Mouse (Mus musculus) forelimb bud, embryonic 11.5 days (tissue): ENCODE data around the gene Kcnmb2.

ENCODE experiments used
- DNase-seq: peaks from one replicate; pipeline ENCODE4 v3.0.0-alpha.2; 2012; ENCODE audit warnings: low read depth, low spot score

Kcnmb2 gene

DNA sequence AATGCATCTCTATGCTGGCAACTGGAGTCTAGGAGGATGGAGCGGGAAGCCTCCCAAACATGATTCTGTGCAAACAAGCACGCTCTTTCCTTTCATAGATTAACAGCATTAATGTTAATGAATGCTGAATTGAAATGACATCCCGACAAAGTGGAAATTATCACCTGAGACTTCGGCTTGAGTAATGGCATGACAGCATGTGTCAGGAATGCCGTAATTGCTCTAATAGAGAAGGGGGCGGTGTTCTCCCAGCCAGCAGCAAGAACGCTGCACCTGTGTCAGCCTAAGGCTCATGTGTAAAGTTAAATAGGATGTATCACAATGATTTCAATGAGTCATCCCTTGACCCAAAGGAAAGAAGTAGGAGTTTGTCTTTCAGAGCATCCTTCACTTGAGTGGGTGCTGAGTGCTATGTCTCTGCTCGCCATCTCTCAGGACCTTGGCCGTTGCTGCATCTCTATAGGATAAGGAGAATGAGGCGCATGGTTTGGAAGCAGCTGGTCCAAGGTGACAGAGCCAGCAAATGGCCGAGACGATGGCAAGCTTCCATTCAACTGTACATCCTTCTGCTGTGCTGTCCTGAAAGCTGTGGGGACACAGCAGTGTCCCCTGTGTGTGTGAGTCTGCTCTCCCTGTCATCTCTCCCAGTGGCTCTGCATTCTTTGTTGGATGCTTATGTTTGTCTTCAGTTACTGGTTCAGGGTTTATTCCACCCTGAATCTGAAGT, 110.1 kb downstream of the Kcnmb2 start:
- no peak for DNase-seq

DNA sequence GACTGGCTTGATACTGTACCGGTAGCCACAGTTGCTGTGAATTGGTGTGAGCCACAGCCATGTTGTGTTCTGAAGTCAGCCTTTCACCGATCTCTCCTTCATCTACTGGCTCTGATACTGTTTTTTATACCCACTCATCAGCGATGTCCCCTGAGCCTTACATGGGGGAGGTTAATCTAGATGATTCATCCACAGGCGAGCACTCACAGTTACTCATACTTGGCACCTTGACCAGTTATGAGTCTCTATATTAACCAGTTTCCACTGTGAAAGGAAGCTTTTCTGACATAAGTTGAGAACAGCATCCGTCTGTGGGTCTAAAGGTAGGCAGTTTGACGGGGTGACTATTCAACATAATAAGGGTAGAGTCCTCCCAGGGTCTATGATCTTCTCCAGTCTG, 118.7 kb downstream of the Kcnmb2 start:
- DNase-seq, result no peak

DNA sequence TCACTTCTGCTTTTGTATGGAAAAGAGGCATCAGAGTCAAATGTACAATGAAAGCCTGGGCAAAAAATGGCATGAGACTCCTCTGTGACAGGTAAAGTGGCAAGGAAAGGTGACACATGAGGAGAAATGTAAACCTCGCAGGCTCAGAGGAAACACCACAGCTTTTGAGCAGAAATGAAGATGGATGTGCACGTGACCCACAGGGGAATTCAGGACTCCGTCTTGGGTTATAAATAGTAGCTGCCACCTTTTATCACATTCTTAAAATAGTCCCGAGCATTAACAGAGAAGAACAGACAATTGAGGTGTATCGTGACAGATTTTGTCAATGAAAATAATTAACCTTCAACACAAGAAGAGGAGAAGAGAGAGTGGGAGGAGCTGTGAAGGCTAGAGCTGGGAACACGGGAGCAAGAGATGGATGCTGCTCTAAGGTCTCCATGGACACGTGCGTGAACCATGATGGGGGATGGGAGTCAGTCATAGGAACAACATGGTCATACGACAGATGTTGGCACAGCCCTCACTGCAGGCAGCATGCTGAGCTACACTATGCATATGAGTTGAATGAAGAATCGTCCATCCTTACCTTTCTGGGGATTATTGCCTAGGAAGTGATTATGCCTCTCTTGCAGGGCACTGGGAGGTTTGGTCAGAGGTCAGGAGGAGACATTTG, 127.2 kb downstream of the Kcnmb2 start:
- DNase-seq, result no peak

GRCm38 (mm10) chr3:32032381-32032780, 130.1 kb downstream of the Kcnmb2 start:
- no peak for DNase-seq

GRCm38 (mm10) chr3:32043814-32044213, 141.5 kb downstream of the Kcnmb2 start:
- no peak for DNase-seq

DNA sequence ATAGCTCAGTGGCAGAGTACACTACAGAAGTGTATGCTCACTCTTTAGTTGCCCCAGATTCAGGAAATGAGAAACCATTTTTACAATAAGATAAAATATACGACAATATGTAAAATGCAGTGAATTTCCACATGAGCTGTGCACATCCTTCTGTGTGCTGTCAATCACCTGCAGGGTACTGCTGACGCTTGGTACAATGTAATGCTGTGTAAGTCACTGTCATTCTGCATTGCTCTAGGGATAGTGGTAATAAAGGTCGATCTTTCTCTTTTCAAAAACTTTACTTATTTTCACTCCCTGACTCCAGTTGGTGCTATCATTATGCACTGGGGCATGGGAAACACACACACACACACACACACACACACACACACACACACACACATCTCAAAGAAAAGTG, 146.5 kb downstream of the Kcnmb2 start:
- DNase-seq, result no peak

DNA sequence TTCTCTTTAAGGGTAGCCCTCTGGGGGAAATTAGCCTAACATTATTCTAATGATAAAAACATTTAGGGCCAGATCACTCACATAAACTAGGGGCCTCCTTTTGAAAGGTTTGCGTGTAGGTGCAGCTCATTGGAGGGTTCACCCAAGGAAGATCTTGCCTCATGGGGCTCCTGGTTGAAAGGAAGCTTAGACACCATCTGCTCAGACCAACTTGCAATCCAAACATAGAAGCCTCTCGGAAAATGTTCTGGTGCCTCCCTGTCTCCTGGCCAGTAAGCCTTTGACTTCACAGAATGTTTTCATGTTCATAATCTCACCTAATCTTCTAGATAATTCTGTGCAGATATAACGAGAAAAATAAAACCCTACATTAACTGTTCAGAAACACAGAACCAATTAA, 150.3 kb downstream of the Kcnmb2 start:
- DNase-seq, result no peak

DNA sequence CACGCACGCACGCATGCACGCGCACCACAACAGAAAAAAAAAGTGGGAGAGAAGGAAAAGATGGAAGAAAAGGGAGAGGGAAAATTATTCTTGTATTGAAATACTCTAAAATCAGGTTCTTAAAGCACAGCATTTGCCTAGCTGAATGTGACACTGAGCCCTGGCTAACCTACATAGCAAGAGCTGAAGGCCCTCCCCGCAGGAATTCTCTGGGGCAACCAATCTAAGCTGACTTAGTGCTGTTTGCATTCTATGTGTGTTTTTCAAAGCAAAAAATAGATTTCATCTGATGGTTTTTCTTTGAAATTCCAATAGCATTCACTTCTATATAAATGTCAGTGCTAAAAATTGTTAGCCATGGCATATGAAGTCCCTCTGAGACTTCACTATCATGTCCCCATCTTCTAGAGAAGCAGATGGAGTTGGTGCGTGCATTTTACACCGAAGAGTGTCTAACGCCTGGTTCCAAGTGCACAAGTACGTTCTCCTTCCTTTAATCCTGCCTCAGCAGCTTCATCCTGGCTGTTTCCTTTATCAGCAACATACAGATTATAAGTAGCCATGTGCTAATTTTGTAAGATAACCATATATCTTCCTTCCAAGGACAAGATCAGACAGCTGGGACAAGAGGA, 151.4 kb downstream of the Kcnmb2 start:
- DNase-seq, result no peak

- DNase-seq, result peak; percentile 80
Measured at GRCm38 (mm10) chr3:32059888-32060656, 157.8 kb downstream of the Kcnmb2 start.

DNA sequence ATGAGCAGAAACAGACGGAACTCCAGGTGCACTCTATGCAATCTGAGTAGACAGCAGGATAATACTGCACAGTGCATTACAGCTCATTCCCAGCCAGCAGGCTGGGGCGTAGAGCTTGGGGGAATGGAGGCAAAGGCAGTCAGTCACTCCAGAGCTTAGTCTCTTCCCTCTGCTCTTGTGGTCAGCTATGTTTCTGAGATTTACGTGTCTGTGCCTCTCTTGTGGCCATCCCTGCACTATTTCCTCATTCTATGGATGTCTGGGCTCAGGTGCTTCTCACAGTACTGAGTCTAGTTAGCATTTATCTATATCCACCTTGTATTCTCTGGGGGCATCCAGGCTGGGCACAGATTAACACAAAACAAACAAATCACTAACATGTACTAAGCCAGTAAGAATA, 160.4 kb downstream of the Kcnmb2 start:
- DNase-seq, result no peak

- no peak for DNase-seq
Measured at GRCm38 (mm10) chr3:32063312-32063711, 161.0 kb downstream of the Kcnmb2 start.

DNA sequence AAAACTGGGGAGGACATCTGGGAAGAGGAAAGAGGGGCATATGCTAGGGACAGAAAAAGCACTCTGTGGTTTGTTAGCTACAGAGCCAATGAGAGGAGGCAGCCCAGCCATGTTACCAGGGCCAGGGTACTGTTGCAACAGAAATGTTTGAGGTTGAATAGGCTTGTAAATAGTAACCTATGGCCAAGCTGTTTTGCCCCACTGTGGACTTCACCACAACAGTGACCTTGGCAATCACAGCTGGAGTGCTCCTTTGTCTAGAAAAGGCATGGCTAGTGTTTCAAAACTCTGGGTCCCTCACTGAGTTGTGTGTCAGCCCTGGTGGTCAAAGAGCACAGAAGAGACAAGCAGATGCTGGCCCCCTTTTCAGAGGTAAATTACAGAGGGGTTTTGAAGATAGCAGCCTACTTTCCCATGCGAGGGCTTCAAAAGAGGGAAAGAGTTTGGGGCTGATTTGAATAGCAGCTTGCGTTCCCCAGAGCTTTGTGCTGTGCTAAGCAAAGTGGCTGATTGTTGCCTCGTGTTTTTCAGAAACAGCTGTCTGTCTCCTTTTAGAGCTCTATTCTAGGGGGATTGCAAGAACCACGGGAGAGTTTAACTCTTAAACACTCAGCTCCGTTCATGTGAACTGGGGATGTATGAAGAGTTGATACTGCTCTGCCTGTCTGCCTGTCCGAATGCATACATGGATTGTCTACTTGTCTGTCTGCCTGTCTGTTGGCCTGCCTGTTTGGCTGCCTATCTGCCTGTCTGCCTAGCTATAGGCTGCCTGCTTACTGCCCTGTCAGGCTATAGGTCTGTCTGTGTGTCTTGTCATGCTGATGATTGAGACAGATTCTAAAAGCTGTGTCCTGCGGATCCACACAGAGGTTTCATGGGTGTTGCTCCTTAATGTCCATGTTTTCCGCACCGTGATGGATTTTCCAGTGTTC, 165.0 kb downstream of the Kcnmb2 start:
- no peak for DNase-seq

DNA sequence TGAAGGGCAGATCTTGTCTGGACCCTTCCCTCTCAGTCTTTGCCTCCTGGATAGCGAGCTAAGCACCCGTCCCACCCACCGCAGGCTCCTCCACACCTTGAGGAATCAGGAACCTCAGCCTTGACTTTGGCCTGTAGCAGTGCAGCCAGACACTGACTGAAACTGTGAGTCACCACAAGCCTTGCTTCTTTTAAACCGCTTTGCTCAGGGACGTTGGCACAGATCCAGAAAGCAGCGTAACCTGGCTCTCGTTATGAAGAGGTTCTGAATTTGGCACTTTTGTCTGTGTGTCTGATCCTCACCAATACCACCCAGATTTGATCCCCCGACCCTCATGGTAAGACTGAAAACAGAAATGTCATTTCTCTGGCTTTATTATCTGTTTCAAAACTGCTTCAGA, 171.6 kb downstream of the Kcnmb2 start:
- DNase-seq, result no peak

DNA sequence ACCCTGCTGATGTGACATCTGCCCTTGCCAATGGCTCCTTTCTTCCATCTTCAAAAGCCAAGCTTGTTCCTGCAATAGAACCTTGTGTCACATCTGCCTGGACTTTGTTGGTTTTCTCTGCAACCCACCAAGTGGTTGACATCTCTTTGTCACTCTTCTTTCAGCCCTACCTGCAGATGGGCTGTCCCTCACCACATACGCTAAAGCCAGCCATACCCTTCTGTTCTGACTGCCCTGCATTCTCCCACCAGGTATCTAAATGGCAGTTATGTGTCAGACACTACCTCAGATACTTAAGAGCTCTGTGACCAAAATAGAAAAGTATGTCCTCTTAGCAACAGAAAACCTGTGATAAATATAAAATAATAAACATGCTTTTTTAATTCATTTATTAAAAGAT, 186.5 kb downstream of the Kcnmb2 start:
- no peak for DNase-seq

DNA sequence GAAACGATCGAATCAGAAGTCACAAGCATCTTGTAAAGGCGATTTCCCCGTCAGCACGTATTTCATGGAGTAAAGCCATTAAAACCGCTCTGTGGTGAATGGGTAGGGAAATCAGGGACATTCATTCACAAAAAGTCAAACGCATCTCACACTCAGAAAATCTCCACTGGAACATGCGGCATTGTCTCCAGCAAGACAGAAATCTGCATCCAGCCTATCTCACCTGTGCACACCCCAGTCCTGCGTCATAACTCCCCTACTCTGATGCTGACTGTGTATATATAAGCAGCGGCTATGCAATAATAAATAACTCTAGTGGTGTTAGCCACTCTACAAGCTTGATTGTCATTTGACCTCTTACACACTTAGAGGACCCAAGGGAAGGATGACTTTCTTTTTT, 199.1 kb downstream of the Kcnmb2 start:
- no peak for DNase-seq

DNA sequence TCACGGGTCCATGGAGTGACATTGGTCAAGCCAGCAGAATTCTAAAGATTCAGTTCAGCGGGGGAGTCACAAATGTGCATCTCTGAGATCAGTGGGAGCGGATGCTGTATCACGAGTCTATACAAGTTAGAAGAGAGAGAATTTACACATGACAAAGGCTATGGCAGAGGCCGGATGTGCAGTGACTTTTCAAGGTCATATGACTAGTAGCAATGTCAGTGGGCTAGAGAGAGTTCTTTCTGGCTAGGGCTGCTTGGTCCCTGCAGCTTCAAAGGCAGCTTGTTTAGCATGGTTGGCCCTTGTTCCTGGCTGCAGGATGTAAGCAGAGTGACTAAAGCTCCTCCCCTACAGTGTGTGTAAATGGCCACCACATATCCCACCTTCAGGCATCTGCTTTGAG, 217.5 kb downstream of the Kcnmb2 start:
- DNase-seq, result no peak

GRCm38 (mm10) chr3:32121731-32122130, 219.4 kb downstream of the Kcnmb2 start:
- no peak for DNase-seq

DNA sequence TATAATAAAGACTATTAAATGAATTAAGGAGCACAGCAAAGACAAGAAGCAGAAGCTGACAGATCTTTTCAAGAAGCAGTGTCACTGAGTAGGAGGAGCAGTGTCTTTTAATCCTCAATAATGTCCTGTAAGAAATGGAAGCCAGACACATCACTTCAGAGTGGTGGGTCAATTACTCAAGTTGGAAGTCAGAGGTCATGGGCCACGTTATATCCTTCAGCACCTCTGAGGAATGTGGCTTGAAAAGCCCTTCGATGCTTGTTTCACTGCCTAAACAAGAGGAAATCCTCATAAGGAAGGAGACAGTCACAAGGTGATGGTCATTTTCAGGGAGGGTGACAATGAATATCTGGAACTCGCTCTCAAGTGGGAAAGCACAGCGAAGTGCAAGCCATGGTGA, 223.1 kb downstream of the Kcnmb2 start:
- DNase-seq, result peak; percentile 12

DNA sequence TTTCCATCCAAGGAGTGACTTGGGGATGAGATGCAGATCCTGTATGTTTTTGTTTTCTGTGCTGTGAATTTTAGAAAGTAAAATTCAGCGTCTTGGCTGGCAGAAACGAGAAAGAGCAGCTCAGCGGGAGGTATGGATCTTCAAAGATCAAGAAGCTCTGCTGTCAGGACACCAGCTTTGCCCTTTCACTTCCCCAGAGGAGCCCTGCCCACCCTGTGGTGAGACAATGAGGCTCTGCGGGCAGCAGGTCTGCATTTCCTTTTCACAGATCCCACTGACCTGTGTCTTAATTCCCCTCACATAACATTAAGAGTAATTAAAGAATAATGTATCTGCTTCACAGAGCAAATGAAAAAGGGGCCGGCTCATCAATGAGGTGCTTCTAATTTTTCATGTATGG, 226.1 kb downstream of the Kcnmb2 start:
- no peak for DNase-seq

GRCm38 (mm10) chr3:32130696-32131095, 228.4 kb downstream of the Kcnmb2 start:
- DNase-seq, result no peak

GRCm38 (mm10) chr3:32132395-32133004, 230.2 kb downstream of the Kcnmb2 start:
- DNase-seq, result no peak
